Mouse (Mus musculus) urinary bladder, postnatal 10 days (tissue): ENCODE data around the gene Cep152.

Experiments used
- DNase-seq: peaks from one replicate; pipeline ENCODE4 v3.0.0; 2022; ENCODE audit warnings: low spot score

The Cep152 gene

DNA sequence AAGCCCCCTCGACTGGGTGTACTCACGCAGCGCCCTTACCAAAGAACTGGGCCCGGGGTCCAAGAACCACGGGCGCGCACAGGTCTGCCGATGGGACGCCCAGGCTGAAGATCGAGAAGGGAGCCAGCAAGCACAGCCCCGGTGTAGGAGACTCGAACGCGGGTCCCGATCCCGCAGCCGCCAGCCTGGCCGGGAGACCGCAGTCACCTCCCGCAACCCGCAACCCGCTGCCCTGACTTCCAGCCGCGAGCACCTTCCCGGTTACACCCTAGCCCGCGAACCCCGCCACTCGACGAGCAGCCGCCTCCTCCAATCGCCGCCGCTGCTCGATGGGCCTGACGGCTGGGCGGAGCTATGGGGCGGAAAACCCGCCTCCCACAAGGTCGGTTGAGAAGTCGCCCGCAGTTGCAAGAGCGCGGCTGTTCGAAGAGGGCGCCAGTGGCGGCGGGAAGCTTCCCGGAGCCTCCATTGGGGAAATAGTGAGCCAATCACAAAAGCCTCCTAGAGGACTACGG lies at the start of gene Cep152:
Gene Cep152 (minus strand): TSS at position 277 of the 515 bp plus-strand sequence.
- DNase-seq = peak; percentile 92

DNA sequence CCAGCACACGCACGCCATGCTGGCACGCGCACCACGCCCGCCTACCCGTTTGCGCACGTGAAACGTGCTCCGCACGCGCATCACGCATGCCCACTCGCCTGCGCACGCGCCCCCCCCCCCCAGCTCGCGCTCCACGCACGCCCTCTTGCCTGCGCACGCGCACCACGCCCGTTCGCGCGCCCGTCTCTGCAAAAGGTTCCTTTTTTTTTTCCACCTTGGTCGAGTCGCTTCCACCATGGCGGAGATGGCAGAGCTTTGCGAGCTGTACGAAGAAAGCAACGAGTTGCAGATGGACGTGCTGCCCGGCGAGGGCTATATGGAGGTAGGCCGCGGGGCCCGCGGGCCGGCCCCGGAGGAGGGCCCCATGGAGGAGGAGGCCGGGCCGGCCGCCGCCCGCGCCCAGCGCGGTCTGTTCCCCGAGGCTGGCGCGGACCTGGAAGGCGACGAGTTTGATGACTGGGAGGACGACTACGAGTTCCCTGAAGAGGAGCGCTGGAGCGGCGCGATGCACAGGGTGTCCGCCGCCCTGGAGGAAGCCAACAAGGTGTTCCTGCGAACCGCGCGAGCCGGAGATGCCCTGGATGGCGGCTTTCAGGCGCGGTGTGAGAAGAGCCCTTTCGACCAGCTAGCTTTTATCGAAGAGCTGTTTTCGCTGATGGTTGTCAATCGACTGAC lies 48.2 kb upstream of the Cep152 start, which contains the start of gene Eid1:
Gene Eid1 (plus strand): TSS at position 139 of the 675 bp plus-strand sequence.
- DNase-seq = peak; percentile 25

DNA sequence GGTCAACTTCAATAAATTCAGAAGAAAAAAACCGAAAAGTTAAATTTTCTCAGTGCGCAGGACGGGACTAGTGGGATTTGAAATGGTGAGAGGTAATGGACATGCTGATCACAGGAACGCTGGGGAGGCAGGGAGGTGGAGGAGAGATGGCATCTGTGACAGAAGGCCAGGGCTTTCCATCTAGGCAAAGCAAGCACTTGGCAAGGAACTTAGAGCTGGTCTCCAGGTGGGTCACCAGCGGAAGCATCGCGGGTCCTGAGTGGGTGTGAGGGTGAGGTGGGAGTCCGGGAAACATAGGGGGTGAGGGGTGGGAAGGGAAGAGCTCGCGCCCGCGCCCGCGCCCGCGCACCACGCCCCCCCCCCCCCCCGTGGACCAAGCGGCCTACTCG lies 47.6 kb upstream of the Cep152 start:
- DNase-seq = no peak

DNA sequence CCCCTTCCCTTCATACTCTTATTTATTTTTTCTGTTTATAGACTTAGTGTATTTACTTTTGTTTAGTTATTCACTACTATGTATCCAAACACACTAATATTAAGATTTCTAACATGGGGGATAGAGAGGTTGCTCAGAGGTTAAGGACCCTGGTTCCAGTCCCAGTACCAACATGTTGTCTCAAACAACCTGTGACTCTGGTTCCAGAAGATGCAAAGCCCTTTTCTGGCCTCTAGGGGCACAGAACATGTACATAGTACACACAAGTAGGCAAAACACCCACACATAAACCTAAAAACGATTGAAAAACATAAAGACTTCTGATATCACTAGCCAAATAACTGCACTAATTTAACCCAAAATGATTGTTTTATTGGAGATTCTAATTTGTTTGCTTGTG lies 45.9 kb upstream of the Cep152 start:
- no peak for DNase-seq

DNA sequence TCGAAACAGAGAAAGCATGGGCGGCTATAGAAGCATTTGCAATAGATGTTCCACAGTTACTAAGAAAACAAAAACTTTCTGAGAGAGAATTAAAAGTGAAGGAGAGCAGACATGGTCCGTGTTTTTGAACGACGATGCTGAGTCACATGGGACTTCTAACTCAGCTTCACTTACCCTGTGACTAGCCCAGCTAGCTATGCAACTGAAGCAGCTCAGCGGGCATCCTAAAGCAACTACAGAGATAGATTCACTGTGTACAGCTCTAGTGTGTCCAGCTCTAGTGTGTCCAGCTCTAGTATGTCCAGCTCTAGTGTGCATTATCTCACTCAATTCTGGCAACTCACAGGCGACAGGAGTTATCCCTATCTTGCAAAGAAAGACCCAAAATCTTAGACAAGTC lies 42.8 kb upstream of the Cep152 start:
- no peak for DNase-seq

DNA sequence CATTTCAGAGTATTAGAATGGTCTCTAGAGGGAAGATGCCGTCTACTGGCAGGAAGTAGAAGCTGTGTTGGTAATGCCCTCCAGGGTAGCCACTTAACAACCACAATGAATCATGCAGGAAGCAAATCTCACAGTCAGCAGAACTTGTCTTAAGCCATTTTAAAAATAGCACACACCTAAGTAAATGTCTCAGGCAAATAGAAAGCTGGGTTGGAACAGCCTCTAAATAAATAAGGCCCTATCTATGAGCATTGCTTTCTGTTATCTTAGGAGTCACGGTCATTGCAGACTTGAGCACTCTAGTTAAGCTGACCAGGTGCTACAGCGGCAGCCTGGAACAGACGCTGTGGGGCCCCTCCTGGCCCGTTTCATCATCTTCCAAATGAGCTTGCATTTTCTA lies 42.3 kb upstream of the Cep152 start:
- no peak for DNase-seq

DNA sequence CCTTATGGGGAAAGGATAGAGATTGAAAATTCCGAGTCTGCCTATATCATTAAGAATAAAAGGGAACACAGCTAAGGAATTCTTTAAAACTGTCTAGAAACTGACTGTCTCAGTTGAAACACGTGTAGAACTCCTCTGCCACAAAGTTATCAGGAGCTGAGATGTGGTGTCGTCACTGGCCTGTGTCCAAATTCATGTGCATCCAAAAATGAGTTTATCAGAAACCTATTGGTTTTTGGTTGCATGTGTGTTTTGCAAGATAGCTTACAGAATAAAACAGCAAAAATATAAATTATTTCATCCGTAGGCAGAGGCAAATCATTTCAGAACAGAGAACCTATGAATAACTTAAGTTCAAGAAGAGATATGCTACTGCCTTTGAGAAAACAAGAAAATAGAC lies 41.8 kb upstream of the Cep152 start:
- no peak for DNase-seq

DNA sequence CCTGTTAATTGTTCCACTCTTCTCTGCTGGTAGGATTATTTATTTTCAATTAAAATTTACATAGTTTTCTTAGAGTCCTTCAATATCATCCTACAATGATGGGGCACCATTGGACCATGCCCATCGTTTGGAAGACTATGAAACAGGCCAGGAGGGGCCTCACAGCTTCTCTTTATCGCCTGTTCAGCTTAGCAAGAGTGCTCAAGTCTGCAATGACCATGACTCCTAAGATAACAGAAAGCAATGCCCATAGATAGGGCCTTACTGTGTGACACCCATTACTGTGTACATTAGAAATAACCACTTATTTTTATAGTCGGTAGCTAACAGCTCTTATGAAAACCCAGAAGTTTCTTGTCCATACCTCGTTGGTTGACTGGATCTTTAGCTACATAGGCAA lies 41.0 kb upstream of the Cep152 start:
- DNase-seq = no peak

DNA sequence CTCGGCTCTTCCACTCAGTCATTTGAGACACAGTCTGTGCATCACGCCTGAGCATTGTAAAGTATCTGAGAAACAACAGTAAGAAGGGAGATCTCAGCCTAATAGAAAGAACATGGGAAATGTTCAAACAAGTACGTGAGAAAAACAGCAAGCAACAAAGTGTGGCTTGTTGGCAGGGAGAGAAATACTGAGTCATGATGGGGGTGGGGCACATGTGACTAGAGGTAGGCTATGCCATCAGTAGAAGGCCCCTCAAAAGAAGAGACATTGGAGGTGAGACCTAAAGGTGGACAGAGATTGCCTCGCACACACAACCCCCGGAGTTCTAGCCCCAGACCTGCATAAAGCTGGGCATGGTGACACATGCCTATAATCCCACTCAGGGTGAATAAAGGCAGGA lies 40.3 kb upstream of the Cep152 start:
- no peak for DNase-seq

DNA sequence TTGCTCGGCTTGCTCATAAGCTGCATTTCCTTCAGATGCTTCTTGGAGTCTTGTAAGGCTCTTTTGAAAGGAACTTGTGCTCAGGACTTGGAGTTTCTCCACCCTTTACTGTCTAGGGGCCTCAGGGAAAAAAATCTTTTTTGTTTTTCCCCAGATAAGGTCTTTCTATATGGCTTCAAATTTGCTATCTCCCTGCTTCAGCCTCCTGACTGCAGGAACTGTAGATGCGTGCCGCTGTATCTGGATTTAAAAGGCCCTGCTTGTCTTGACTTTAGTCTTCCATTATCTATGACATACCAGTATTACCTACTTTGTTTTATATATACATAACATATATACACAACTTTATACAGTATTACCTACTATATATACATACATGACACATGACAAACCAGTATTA lies 37.6 kb upstream of the Cep152 start:
- no peak for DNase-seq

DNA sequence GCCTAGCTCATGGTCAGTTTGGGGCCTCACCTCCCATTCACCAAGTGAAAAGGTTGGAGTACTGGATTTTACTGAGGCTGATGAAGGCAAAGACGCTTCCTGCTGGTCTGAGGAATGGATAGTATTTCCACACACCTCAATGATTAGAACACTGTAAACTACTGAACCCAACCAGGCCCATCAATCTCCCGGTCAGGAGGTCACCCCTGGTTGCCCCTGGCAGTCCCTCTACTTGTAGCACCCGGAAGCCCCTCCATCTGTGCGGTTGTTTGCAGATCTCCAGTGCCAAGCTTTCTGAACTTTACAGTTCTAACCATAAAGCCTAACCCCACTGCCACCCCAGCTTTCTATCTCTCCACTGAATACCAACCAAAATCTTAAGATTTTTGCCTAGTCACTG lies 36.2 kb upstream of the Cep152 start:
- no peak for DNase-seq

DNA sequence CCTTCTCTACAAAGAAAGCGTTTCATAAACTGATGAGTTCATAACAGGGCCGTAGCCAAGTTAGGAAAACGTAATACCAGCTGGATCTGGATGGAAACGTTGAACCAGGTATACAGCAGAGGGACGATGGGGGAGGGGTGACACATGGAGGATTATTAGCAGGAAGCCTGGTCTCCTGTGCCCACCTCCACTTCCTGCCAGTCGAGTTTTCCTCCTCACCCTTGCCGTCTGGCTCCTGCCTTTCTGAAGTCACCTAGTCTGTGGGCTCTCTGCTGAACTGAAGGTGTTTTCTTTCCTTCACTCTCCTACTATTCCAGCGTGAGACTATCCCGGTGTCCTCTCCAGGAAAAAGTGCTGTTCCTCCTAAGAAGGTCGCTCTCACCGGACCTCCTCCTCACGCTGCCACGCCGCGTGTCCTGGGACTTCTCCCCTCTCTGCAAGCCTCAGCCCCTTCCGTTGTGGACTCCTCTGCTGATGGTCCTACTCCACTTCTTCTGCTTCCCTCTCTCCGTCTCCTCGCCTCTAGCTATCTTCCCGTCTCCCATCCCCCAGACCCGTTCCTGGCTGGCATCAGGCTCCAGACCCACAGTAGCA lies 35.7 kb upstream of the Cep152 start:
- no peak for DNase-seq

DNA sequence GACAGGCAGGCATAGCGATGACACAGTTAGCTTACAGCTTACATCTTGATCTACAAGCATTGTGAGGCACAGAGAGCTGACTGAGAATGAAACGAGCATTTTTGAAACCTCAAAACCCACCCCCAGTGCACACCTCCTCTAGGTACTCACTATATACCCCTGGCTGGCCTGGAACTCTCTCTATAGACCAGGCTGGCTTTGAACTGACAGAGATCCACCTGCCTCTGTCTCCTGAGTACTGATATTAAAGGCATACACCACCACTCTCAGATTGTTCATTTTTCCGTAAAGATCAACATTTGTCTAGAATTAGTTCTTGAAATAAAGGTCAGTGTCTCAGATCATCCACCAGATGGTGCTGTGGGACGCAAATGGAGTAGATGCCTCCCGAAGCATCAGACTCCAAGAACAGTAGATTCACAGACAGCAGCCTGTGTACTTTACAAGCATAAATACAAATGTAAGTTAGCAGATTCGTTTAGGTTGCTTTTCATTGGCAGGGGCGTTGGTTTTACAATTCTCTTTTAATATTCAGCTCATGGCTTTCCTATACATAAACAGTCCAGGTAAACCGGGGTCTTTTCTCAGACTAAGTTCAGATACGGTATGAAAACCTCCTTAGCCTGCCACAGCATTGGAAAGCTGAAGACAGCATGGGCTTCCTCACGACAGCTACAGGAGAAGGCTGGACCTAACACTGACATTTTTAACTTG lies 35.1 kb upstream of the Cep152 start:
- no peak for DNase-seq

DNA sequence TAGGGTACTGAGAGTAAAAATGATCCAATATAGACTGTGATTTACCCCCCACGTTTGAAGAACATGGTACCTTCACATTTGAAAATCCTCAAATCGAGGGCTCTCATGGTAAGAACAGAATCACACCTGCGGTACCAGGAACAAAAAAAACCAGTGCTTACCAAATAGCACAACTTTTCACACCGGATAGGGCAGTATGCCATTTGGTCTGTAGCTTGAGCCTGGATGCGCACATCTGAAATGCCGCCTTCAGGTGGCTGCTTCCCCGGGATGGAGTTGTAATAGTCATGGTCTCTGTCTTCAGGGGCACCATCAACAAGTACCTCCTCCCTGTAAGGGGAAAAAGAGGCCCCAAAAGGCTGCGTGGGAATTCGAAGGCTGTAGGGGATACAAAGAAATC lies 30.5 kb upstream of the Cep152 start:
- DNase-seq = no peak

DNA sequence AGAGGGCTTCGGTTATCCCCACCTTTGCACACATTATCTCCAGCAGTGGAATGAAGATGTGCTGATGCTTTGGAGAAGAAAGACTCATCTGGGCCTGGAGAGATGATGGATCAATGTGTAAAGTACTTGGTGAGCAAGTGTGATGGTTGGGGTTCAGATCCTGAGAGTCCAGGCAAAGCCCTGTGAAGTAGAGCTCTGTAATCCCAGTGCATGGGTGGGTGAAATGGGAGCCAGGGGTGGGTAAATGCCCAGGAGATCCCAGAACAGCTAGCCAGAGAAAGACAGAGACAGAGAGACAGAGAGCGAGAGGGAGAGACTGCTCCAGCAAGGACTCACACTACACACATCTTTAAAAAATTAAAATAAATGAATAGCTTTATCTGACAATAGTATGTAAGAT lies 28.4 kb upstream of the Cep152 start:
- no peak for DNase-seq

DNA sequence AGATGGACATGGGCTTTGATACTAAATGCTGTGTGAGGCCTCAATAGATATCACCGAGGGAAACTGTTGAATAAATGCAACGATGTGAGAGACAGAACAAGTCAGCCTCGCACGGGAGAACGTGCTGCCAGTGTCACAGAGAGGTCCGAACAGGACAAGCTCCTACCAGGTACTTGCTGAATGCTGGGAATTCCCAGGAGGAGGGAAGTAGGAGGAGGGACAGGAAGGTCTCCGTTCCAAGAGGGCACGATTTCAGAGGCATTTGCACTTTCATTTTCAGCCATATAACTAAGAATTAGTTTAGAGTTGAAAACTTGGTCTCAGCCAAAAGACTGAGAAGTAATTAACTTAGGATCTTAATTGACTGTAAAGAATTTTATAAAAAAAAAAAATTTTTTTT lies 26.6 kb upstream of the Cep152 start:
- DNase-seq = no peak

DNA sequence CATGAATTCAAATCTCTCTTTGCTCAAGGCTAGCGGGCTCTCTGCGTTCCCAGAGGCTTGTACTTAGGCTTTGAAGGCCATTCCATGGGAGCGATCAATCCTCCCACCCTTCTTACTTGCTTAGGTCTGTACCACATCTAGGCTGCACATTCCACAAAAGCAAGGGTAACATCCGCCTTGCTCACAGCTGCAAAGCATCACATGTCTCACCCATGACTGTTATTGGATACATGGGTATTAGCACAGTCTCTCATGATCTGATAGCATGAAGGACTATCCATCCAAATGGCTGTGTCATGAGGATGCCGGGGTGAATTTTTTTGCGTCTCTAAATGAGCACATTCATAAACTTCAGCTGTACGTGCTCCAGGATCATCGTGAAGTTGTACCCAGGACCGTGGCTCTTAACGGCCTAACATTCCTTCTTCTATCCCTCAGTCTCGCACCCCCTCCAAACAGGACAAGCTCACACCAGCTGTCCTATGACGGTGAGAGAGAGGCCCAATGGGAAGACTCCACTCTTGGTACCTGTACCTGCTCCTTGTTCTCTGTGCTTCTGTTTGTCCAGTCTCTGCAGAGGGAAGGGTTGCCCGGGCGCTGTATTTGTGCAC lies 25.9 kb upstream of the Cep152 start:
- no peak for DNase-seq

DNA sequence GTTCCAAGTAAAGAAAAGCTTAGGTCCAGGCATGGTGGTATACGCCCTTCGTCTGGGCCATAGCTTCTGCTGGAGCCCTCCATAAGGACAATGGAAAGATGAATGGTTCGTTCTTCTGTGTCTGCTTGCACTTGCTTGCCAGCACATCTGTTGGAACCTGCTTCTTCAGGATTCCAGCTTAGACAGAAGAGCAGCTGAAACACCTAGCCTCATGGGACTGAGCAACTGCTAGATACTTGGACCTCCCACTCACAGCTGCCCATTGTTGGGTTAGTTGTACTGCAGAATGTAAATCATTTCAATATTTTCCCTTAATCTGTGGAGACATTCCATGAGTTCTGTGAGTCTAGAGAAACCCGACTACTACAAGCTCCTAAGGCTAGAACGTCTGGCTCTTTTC lies 25.1 kb upstream of the Cep152 start:
- no peak for DNase-seq

DNA sequence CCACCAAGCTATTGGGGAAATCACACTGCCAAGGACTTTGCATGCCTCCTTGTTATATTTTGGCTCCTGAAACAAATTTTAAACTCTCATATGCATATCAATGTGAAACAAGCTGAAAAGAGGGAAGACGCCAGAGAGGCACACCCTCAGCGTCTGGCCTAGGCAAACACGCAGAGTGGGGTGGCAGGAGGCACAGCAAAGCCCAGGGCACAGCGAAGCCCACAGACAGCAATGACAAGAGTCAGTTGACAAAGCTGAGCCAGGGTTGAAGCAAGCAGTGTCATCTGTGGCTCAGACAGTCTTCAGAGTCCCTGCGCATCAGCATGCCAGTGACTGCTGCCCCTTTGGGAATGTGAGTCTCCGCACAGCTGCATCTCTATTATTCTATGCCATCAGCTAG lies 20.0 kb upstream of the Cep152 start:
- DNase-seq = no peak

DNA sequence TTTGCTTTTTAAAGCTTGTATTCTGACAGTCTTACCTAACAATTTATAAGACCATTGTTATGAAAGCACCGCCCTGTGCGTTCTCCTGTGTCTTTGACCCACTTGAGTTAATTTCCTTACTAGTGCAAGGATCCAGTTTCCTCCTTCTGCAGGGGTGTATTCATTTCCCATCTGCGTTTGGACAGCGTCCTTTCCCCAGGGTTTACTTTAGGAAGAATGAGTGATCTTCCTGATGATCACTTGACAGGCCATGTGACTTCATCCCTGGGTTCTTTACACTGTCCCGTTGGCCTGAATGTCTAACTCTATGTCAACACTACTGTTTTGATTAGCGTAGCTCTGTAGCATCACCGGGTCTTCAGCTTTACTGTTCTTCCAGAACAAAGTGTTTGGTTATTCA lies 12.4 kb upstream of the Cep152 start:
- no peak for DNase-seq

DNA sequence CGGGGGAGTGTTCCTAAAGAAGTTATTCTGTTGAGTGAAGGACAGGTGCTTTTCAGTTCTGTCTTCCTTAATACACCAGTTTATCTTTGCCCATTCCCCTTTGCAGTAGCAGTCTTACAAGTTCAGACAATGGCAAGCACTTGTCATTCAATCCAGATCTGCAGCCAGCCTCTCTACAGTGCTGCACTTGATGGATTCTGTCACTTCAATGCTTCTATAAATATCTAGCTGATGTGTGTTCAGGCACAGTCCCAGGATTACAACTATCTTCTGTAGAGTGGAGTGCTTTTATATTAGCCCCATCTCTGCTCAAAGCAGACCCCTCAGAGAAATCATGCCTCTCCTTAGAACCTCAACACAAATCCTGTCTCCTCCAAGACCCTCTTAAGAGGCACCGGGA lies 5.1 kb upstream of the Cep152 start:
- no peak for DNase-seq

DNA sequence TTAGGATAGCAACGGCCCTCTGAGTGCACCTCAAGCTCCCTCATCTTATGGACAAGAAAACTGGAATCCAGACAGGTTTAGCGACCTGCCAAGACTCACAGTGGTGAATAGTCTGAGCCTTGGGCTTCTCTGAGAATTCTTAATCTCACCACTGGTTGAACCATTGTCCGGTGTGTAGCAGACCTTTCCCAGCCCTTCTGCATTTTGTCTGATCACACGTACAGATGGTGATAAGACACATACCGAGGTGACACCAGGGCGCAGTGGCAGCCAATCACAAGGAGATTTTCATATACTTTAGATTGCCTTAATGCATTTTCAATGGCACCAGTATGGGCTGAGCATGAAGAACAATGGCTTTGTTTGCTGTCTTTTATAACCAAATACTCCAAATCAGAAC lies 3.6 kb upstream of the Cep152 start:
- no peak for DNase-seq

DNA sequence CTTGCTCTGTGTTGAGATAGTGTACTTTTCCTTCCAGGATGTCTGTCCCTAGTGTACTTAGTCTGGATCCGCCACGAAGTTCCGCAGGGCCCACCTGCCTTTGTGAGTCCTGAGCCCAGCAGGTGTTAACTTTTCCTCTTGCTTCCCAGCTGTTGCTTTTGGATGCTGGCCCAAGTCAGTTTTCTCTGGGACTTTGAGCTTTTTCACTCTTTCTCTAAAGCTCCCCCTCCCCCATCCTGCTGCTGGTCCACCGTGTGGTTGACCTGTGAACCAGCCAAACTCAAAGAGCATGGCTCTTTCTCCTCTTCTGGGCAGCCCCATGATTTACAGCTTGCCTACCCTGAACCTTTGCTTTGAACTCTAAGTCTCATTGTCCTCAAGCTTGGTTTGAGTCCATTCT lies 1.6 kb upstream of the Cep152 start:
- no peak for DNase-seq
